Mouse (Mus musculus): ENCODE measurements around the gene Gtf2h3.
"Not testable (repeated sequence)": the region's sequence is repeated elsewhere in the genome, so short reads cannot be mapped to it uniquely, and the experiment has no call there.

Gene Gtf2h3

GRCm38 (mm10) chr5:124575467-124575866 is 3.5 kb upstream of the Gtf2h3 start:
- no peak for DNase-seq

DNA sequence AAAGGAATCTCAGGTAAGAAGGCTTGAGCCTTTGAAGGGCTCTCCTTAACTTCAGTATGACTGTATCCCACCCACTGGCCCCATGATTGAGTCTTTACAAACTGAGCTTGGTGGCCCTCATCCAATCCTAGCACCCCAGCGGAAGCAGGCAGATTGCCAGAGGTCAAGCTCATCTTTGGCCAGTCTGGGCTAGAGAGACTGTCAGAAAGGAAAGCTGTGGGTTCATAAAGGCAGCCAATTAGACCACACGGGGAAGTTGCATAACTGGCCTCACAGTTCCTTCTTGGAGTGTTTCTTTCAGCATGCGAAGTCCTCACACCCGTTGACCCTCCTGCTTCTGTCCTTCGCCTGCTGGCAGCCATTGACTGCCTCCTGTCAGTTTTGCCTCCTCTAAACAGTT is 3.6 kb downstream of the Gtf2h3 start:
- DNase-seq = no peak

DNA sequence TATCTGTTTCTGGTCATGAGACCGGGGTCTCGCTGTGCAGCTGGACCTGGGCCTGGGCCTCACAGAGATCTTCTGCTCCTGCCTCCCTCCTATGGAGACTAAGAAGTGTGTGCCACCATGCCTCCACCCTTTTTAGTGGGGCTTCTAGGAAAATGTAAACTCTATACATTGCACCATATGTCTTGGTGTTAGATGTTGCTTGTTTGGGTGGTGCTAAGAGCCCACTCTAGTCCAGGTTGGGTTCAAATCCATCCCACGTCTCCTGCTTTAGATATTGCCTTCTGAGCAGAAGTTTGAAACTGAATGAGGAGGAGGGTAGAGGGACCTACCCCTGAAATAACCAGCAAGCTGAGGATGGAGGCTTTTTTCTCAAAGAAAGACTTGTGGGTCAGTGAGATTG is 13.8 kb downstream of the Gtf2h3 start:
- DNase-seq = no peak

DNA sequence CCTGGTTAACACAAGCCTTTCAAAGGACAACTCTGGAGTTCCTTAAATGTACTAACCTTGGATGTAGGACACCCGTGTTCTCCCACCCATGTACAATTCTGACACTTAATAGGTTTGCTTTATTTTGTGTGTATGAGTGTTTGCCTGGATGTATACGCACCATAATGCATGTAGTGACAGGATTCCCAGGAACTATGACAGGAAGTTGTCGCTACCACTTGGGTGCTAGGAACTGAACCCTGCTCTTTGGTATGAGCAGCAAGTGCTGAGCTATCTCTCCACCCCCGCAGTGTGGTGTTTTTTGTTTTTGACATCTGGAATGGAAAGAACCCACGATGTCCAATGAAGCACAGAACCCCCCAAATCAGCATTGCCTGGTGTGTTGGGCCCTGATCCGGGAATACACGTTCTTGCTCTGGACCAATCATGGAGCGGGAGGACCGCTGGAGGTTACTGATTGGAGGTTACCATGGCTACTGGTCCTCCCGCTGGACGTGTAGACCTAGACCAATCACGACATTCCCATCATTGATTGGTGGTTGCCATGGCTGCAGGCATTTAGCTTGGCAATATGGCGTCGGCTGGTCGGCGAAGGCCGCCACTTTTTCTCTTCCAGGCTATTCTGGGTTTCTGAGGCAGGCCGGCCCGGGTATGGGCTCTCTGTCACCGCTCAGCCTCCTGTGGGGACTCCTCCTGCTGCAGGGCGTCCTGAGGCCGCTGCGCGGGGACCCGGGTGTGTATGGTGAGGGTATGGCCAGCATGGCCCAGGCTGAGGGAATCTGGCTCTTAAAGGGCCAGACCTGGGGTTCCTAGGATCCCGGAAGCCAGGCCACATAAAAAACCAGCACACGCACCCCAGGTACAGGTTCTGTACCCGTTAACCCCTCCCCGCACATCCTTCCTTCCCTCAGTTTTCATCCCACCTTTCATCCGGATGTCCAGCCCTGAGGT is 19.6 kb downstream of the Gtf2h3 start:
- DNase-seq = peak; percentile 89 to 98

DNA sequence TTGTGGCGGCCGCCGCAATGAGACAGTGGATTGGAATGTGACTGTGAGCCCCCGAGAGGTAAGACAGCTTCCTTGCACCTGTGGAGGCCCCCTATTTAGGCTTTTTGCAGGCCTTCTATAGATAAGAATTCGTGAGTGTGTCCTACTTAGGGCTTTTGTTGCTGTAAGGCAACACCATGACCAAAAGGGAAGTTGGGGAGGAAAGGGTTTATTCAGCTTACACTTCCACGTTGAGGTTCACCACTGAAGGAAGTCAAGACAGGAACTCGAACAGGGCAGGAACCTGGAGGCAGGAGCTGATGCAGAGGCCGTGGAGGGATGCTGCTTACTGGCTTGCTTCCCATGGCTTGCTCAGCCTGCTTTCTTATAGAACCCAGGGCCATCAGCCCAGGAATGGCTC is 20.8 kb downstream of the Gtf2h3 start:
- not testable (repeated sequence) for DNase-seq

DNA sequence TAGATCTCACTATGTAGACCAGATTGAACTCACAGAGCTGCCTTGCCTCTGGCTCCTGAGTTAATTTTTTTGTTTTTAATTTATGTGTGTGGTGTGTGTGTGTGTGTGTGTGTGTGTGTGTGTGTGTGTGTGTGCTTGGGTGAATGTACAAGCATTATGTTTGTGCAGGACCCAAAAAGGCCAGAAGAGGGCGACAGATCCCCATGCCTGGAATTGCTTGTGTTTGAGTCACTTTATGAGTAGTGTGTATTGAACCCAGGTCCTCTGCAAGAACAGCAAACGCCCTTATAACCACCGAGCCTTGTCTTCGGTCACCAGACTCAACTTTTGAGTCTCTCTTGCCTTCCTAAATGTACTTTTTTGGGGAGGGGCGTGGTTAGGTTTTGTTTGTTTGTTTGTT is 23.4 kb downstream of the Gtf2h3 start:
- peak in 1 of 2 experiments; percentile 42 for DNase-seq

GRCm38 (mm10) chr5:124604296-124604695 is 25.4 kb downstream of the Gtf2h3 start:
- no peak for DNase-seq

DNA sequence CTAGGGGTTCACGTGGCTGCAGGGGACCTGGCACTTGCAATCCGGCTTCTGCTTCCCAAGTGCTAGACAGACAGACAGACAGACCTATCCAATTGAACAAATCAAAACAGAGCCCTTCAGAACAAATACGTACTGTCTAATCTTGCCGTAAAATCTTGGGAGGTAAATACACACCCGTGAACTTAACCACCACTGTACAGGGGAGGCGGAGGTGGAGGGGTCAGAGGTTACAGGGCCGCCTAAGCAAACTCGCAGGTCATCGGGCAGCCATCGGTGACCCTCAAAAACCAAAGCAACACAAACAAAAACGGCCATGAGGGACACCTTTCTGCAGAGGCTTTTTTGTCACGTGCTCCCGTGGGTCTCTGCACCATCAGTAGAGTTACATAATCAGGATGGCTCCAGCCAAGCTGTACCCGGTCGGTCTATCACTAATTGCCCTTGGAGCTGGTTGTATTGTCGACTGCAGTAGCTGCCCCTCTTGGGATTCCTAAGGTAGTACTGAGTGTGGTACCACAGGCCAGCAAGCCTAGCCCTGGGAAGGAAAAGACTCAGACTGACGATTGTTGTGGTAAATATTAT is 26.2 kb downstream of the Gtf2h3 start:
- DNase-seq = no peak

DNA sequence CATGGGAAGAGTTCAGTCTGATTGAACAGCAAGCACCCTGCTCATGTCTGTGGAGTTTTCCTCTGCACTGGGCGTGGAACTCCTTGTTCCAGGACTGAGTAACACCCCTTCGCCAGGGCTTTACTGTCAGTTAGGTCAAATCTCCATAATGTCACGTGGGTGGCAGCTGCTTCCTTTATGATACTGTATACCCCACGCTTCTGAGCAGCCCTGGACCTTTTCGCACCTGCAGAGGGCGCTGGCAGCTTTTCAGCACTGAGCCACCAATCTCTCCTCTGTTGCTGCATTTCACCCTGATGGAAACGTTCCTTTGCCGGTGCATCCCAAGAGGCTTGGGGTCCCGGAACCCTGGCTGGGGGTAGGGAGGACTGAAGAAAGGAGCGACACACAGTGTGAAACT is 32.0 kb downstream of the Gtf2h3 start:
- no peak for DNase-seq

- no peak for DNase-seq
These were observed 35.8 kb downstream of the Gtf2h3 start for GRCm38 (mm10) chr5:124614709-124615108.

GRCm38 (mm10) chr5:124618711-124619110 is 39.8 kb downstream of the Gtf2h3 start:
- no peak for DNase-seq

DNA sequence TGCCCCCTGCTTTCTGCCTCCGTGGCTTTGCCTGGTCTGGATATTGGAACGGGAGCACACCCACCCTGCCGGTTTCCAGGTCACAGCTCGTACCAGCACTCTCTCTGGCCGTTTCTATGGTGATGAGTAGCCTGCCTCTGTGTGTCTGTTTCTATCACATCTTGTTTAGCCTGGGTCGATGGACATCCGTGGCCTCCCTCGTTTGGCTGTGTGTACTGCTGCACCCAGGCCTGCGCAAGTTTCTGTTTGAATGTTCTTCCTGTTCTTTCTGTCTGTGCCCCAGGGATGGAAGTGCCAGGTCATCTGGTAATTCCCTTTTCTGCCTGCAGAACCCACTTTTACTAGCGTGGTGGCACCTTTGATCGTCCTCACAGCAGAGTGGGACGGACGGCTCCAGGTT is 42.4 kb downstream of the Gtf2h3 start:
- no peak for DNase-seq

DNA sequence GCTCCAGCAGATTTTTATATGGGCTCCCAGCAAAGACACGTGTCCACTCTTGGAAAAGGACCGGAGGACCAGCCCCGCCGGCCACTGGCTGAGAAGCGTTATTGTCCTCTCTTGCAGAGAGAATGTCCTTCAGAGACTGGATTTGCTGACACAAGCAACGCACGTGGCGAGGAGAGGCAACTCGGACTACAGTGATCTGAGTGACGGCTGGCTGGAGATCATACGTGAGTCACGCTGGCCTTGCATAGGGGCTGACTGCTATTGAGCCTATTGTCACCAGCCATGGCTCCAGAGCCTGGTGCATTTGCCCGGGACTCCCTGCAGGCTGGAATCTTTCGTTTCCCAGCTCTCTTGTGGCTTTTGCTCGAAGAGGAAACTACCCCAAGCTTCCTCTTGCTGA is 44.0 kb downstream of the Gtf2h3 start:
- DNase-seq = no peak

GRCm38 (mm10) chr5:124624291-124624690 is 45.4 kb downstream of the Gtf2h3 start:
- no peak for DNase-seq

- peak; percentile 95 for DNase-seq
These were observed 49.8 kb downstream of the Gtf2h3 start, which contains the start of gene Atp6v0a2 for GRCm38 (mm10) chr5:124628448-124629363. Atp6v0a2 (plus strand) TSS chr5:124628576.

- no peak for DNase-seq
These were observed 50.7 kb downstream of the Gtf2h3 start for GRCm38 (mm10) chr5:124629641-124630040.

DNA sequence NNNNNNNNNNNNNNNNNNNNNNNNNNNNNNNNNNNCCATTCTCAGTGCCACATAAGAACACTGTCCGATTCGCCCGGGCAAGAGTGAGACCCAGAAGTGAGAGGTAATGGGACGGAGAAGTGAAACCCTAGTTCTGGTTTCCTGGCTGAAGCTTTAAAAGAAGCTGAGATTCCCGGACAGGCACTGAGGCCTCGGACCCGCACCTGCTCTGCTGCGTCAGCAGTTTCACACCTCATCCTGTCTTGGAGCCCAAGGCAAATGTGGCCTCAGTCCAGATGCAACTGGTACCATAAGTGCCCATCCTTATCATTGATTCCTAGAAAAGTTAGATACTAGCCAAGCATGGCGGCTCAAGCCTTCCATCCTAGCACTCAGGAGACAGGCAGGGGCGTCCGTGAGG is 52.7 kb downstream of the Gtf2h3 start:
- DNase-seq = no peak

GRCm38 (mm10) chr5:124632461-124632860 is 53.5 kb downstream of the Gtf2h3 start:
- no peak for DNase-seq

GRCm38 (mm10) chr5:124633425-124633824 is 54.5 kb downstream of the Gtf2h3 start:
- DNase-seq = no peak

DNA sequence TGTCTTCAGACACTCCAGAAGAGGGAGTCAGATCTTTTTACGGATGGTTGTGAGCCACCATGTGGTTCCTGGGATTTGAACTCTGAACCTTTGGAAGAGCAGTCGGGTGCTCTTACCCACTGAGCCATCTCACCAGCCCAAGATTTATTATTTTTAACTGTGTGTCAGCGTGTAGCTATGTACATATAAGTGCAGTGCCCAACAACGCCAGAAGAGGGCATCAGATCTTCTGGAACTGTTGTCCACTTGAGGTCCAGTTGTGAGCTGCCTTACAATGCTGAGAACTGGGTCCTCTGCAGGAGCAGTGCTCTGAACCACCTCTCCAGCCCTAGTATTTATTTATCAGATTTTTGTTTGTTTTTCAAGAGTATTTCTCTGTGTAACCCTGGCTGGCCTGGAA is 56.1 kb downstream of the Gtf2h3 start:
- DNase-seq = peak in 1 of 2 experiments; percentile 14

- DNase-seq = no peak
These were observed 57.2 kb downstream of the Gtf2h3 start for GRCm38 (mm10) chr5:124636139-124636538.

- DNase-seq = no peak
These were observed 57.8 kb downstream of the Gtf2h3 start for GRCm38 (mm10) chr5:124636694-124637093.

GRCm38 (mm10) chr5:124637300-124637699 is 58.4 kb downstream of the Gtf2h3 start:
- no peak for DNase-seq

Data from cerebellum, adult 18-20 months (tissue).